Mouse (Mus musculus): Measurements from ENCODE around the gene Mrtfa.
"Not testable (repeated sequence)": the region's sequence is repeated elsewhere in the genome, so short reads cannot be mapped to it uniquely, and the experiment has no call there.

Gene Mrtfa

GRCm38 (mm10) chr15:81190630-81191178, at the start of gene Mrtfa:
TSS of gene Mrtfa (minus strand) at chr15:81190757.
- DNase-seq (ENCODE audit: inconsistent ontology term), result peak; percentile 100

DNA sequence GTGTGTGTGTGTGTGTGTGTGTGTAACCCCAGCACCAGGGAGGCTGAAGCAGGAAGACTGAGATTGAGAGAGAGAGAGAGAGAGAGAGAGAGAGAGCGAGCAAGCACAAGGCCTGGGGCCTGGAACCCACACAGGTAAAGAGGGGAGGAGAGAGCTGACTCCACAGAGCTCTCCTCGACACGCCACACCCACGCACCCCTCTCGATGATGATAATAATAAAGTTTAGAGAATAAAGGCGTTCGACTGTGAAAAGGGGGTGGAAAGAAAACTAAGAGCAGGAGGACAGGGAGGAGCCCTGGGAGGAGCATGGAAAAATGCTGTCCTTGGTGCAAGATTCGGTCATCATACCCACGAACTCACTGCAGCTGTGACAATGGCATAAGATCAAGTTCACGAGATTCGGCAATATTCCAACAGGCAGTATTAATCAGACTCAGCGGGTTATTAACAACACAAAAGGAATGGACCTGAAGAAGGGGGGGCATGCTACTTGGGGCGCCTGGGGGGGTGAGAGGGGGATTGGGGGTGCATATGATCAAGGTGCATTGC, 49.3 kb upstream of the Mrtfa start:
- DNase-seq (ENCODE audit: inconsistent ontology term), result peak; percentile 39

DNA sequence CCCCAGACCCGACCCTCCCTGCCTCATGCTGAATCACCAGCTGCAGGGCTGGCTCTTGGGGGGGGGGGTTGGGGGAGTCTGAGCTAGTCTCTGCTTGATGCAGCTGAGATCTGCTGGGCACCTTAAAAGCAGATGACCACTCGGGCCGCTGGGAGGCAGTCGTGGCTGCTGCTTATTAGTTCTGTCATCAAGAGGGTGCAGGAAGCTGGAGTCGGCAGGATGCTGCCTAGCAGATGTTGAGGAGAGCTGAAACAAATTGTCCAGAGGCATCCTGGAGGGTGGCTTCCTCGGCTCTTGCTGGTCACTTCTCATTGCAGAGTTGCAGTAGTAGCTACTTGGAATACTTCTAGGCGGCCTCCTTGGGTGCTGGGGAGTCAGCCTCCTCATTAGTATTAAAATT, 48.7 kb upstream of the Mrtfa start:
- peak; percentile 36 for DNase-seq (ENCODE audit: inconsistent ontology term)

- DNase-seq (ENCODE audit: inconsistent ontology term), result no peak
Measured at GRCm38 (mm10) chr15:81237471-81237870, 46.9 kb upstream of the Mrtfa start.

GRCm38 (mm10) chr15:81236062-81236461, 45.5 kb upstream of the Mrtfa start:
- DNase-seq (ENCODE audit: inconsistent ontology term), result no peak

DNA sequence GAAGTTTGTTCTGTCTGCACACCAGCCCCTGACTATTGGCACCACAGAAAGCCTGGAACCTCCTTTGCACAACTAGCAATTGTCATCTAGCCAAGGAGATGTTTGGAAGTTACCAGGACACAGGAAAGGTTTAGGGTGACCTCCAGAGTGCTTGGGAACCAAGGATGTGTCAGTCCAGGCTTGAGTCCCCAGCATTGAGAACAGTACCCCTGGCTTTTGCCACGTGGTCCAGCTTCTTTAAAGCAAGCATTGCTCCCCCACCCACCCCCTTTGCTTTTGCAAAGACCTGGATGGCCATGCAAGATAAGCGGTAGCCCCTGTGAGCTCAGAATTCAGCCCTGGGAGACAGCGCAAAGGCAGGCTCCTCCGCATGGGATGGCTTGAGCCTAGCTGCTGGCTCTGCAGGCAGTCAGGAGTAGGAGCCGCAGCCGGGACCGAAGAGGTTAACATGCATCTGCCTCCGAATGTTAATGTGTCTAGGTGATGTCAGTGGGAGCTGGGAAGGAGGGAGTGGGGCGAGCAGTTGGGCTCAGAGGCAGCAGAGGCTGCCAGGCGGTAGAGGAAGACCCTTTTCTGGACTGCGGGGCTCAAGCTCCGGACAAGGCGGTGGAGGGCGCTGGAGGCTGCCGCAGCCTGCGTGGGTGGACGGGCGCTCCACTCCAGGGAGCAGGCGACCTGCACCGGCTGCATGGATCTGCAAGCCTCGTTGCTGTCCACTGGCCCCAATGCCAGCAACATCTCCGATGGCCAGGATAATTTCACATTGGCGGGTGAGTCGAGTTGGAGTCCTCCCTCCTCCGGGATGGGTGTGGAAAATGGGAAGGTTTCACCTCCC, 44.7 kb upstream of the Mrtfa start, which contains the start of gene Mchr1:
TSS of gene Mchr1 (plus strand) at position 414 of the 835 bp plus-strand sequence.
- peak; percentile 71 for DNase-seq (ENCODE audit: inconsistent ontology term)

GRCm38 (mm10) chr15:81231325-81231724, 40.8 kb upstream of the Mrtfa start:
- DNase-seq (ENCODE audit: inconsistent ontology term), result no peak

- no peak for DNase-seq (ENCODE audit: inconsistent ontology term)
Measured at GRCm38 (mm10) chr15:81229791-81230190, 39.2 kb upstream of the Mrtfa start.

GRCm38 (mm10) chr15:81228258-81228657, 37.7 kb upstream of the Mrtfa start:
- no peak for DNase-seq (ENCODE audit: inconsistent ontology term)

DNA sequence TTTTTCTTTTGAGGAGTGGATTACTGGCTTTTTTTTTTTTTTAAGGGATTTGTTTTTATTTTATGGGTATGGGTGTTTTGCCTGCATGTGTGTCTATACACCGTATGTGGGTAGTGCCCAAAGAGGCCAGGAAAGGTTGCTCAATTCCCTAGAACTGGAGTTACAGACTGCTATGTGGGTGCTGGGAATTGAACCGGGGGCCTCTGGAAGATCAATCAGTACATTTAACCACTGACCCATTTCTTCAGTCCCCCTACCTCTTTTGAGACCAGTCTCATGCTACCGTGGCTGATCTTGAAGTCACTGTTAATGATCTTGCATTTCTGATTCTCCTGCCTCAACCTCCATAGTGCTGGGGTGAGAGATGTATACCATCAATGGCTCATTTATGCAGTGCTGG, 36.7 kb upstream of the Mrtfa start:
- DNase-seq (ENCODE audit: inconsistent ontology term), result no peak

GRCm38 (mm10) chr15:81226796-81227195, 36.2 kb upstream of the Mrtfa start:
- peak; percentile 82 for DNase-seq (ENCODE audit: inconsistent ontology term)

DNA sequence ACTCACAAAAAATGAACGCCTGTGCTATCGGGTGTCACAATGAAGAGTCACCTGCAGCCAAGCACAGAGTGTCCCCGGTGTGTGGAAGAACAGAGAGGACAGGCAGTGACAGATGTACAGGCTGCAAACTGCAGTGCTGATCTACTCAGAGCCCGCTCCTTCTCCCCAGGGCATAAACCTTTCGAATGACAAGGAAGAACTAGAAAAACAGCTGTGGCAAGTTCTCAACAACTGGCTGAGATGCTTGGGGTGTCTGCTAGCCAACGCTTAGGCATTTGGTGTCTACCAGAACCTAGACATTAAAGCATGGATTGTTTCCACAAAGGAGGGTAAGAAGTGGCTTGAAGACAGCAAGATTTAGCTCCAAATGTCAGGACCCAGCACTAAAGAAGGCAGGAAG, 35.2 kb upstream of the Mrtfa start:
- no peak for DNase-seq (ENCODE audit: inconsistent ontology term)

DNA sequence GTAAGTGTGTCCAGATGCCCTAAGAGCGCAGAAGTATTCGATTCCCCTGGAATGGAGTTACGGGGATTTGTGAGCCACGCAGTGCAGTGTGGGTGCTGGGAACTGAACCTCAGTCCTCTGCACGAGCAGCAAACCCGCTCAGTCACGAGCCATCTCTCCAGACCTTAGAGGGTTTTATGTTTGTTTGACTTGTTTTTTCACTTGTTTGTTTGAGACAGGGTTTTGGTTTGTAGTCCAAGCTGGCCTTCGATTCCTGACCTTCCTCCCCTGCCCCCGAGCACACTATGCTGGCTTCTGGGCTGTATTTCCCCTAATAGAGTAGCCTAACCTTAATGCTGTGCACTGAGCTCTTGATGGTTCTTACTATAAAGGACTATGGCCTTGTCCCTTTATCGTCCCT, 34.5 kb upstream of the Mrtfa start:
- no peak for DNase-seq (ENCODE audit: inconsistent ontology term)

DNA sequence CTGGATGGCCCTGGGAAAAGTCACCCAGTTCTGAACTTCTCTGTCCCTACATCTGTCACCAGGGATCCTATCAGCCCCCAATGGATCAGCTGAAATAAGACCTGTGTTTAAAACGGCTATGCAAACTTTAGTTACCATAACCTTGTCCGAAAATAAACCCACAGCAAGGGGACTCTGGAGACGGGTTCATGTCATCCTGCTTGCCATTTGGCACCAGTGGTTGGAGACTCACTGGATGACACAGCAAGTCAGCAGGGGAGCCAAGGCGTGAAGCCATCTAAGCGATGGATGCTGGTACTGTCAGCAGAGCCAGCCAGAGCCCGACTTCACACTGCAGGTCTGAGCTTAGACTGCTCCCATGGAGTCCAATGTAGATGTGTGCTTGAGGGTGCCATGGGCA, 30.9 kb upstream of the Mrtfa start:
- DNase-seq (ENCODE audit: inconsistent ontology term), result no peak

GRCm38 (mm10) chr15:81220051-81220450, 29.5 kb upstream of the Mrtfa start:
- DNase-seq (ENCODE audit: inconsistent ontology term), result not testable (repeated sequence)

DNA sequence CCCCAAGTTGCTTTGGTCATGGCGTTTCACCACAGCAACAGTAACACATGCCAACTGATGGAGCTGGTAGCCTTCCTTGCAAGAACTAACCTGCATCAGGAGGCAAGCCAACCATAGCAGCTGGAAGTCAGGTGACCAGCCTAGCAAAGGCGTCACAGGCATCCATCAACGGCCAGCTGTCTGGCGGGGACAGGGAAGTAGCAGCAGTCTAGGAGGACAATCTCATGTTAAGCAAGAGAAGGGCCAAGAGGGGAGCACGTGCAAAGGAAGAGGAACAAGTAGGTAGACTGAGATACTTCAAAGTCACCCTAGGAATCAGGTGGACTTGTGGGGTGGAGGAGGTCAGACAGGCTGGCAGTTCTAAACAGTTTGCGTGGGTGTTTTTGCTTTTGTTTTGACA, 28.5 kb upstream of the Mrtfa start:
- DNase-seq (ENCODE audit: inconsistent ontology term), result no peak

GRCm38 (mm10) chr15:81216906-81217653, 26.5 kb upstream of the Mrtfa start:
- DNase-seq (ENCODE audit: inconsistent ontology term), result no peak

DNA sequence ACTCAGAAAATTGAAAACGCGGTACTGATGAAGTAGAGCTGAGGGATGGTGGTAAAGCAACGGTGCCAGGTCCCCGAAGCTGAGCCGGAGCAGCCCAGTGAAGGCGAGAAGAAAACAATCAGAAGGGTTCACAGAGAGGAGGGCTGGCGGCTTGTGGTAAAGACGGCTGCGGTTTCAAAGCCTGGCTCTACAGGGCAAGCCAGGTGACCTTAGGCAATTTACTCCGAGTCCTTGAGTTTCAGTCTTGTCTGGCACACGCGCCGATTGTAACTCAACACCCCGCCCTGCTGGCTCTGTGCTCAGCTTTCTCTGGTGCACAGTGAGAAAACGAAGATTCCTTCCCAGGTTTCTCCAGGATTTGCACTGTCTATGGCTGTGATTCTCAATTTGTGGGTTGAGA, 22.4 kb upstream of the Mrtfa start:
- DNase-seq (ENCODE audit: inconsistent ontology term), result no peak

DNA sequence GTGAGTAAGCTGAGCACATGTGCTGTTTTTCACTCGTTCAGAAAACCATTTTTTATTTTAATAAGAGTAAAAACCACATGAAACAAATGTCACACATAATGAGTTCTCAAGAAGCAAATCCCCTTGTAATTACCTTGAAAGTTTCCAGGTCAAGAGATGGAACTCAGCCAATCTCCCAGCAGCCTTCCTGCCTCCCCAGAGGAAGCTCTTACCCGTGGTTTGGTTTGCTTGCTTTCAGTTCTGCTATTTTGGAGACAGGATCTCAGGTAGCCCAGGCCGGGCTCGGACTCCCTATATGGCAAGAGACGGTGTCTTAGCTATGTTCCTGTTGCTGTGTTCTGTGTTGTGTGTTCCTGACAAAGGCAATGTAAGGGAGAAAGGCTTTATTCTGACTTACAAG, 19.9 kb upstream of the Mrtfa start:
- no peak for DNase-seq (ENCODE audit: inconsistent ontology term)

DNA sequence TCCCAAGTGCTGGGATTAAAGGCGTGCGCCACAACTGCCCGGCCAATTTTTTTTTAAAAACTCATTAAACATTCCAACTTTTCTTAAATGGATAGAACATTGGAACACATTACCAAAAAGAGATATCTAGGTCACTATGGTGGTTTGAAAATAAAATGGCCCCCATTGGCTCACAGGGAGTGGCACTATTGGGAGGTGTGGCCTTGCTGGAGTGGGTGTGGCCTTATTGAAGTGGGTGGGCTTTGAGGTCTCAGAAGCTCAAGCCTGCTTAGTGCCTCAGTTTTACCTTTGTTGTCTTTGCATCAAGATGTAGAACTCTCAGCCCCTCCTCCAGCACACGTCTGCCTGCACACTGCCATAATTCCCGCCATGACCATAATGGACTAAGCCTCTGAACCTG, 11.9 kb upstream of the Mrtfa start:
- no peak for DNase-seq (ENCODE audit: inconsistent ontology term)

DNA sequence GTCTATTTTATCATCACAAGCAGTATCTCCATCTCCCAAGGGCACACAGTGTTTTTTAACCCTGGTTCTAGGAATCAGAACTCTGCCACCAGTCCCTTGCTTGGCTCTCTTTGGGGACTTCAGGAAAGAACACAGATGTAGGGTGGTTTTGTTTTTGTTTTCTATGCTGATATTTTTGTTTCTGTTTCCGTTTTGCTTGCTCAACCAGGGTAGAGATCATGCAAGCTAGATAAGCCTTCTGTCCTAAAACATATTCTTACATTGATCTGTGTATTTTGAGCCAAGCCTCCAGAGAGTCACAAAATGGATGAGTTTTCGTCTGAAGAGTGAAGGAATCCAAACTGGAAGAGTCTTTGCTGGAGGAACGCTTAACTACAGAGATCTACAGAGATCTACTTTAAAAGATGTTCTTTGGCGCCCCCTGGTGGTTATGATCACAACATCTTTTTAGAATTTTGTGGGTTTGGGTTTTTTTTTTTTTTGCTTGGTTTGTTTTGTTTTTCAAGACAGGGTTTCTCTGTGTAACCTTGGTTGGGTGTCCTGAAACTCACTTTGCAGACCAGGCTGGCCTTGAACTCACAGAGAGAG, 8.9 kb upstream of the Mrtfa start:
- peak; percentile 71 for DNase-seq (ENCODE audit: inconsistent ontology term)

GRCm38 (mm10) chr15:81198447-81198846, 7.9 kb upstream of the Mrtfa start:
- no peak for DNase-seq (ENCODE audit: inconsistent ontology term)

All from Muller cell, postnatal 12 days (primary cell).